Mouse (Mus musculus): ENCODE measurements around the gene Rnf26.

The Rnf26 gene

GRCm38 (mm10) chr9:44088877-44089608 is 24.3 kb downstream of the Rnf26 start:
- no peak for DNase-seq (ENCODE audit: low spot score)

GRCm38 (mm10) chr9:44087761-44088455 is 25.4 kb downstream of the Rnf26 start:
- DNase-seq (ENCODE audit: low spot score): no peak

GRCm38 (mm10) chr9:44086960-44087359 is 26.4 kb downstream of the Rnf26 start:
- DNase-seq (ENCODE audit: low spot score): no peak

GRCm38 (mm10) chr9:44085741-44086665 is 27.3 kb downstream of the Rnf26 start:
- no peak for DNase-seq (ENCODE audit: low spot score)

- no peak for DNase-seq (ENCODE audit: low spot score)
These were observed 28.0 kb downstream of the Rnf26 start for GRCm38 (mm10) chr9:44085276-44085675.

GRCm38 (mm10) chr9:44084659-44085229 is 28.6 kb downstream of the Rnf26 start:
- DNase-seq (ENCODE audit: low spot score): peak; percentile 88

- no peak for DNase-seq (ENCODE audit: low spot score)
These were observed 29.1 kb downstream of the Rnf26 start for GRCm38 (mm10) chr9:44084236-44084635.

- no peak for DNase-seq (ENCODE audit: low spot score)
These were observed 29.8 kb downstream of the Rnf26 start for GRCm38 (mm10) chr9:44083392-44084121.

- no peak for DNase-seq (ENCODE audit: low spot score)
These were observed 31.1 kb downstream of the Rnf26 start for GRCm38 (mm10) chr9:44082266-44082665.

- DNase-seq (ENCODE audit: low spot score): no peak
These were observed 31.7 kb downstream of the Rnf26 start for GRCm38 (mm10) chr9:44081581-44081980.

- DNase-seq (ENCODE audit: low spot score): no peak
These were observed 32.4 kb downstream of the Rnf26 start for GRCm38 (mm10) chr9:44080953-44081352.

GRCm38 (mm10) chr9:44079997-44080780 is 33.1 kb downstream of the Rnf26 start:
- DNase-seq (ENCODE audit: low spot score): peak; percentile 4

- no peak for DNase-seq (ENCODE audit: low spot score)
These were observed 34.2 kb downstream of the Rnf26 start for GRCm38 (mm10) chr9:44078955-44079756.

- DNase-seq (ENCODE audit: low spot score): no peak
These were observed 35.0 kb downstream of the Rnf26 start for GRCm38 (mm10) chr9:44078136-44078797.

GRCm38 (mm10) chr9:44077266-44077910 is 35.9 kb downstream of the Rnf26 start:
- DNase-seq (ENCODE audit: low spot score): no peak

- peak; percentile 55 for DNase-seq (ENCODE audit: low spot score)
These were observed 36.6 kb downstream of the Rnf26 start for GRCm38 (mm10) chr9:44076764-44077120.

- DNase-seq (ENCODE audit: low spot score): no peak
These were observed 37.1 kb downstream of the Rnf26 start for GRCm38 (mm10) chr9:44075996-44076763.

Measured in left cerebral cortex, adult 11 months (tissue).